Mouse (Mus musculus) midbrain, embryonic 16.5 days (tissue): ENCODE measurements at regions not wholly inside any gene's neighbourhood (a gene's known extent, or its start where the extent isn't known, plus 50 kb on each side); places are given as distances from the start of the nearest gene placed in this dataset.
"Not testable (repeated sequence)": the region's sequence is repeated elsewhere in the genome, so short reads cannot be mapped to it uniquely, and the experiment has no call there.

Experiments
- ATAC-seq: fragments of 200-750 bp; cut with Nextera tagmentation; 2 replicates; pipeline ENCODE4 v1.8.0; 2017; ENCODE audit warnings: moderate TSS enrichment
- H3K27ac ChIP-seq: fragments of 300-500 bp; sonication (generic); 2 replicates; pipeline ENCODE4 v1.5.1; 2014; ENCODE audit warnings: mild to moderate bottlenecking, low read length, mixed read lengths
- H3K27me3 ChIP-seq: fragments of 300-500 bp; sonication (generic); 2 replicates; pipeline ENCODE4 v1.6.1; 2014; ENCODE audit warnings: low read depth, low read length, mixed read lengths; ENCODE audit not compliant: control insufficient read depth, insufficient read depth
- H3K36me3 ChIP-seq: fragments of 300-500 bp; sonication (generic); 2 replicates; pipeline ENCODE4 v1.6.1; 2014; ENCODE audit warnings: mild to moderate bottlenecking, low read length, moderate library complexity, mixed read lengths; ENCODE audit not compliant: control insufficient read depth, insufficient read depth
- H3K4me1 ChIP-seq: fragments of 300-500 bp; sonication (generic); 2 replicates; pipeline ENCODE4 v1.6.1; 2014; ENCODE audit warnings: mild to moderate bottlenecking, low read length, mixed read lengths; ENCODE audit not compliant: control insufficient read depth, insufficient read depth
- H3K4me2 ChIP-seq: fragments of 300-500 bp; sonication (generic); 2 replicates; pipeline ENCODE4 v1.6.1; 2014; ENCODE audit warnings: mild to moderate bottlenecking, low read length, mixed read lengths
- H3K4me3 ChIP-seq: fragments of 300-500 bp; sonication (generic); 2 replicates; pipeline ENCODE4 v1.5.1; 2014; ENCODE audit warnings: low read depth, mild to moderate bottlenecking, low read length, moderate library complexity, mixed read lengths
- H3K9ac ChIP-seq: fragments of 300-500 bp; sonication (generic); 2 replicates; pipeline ENCODE4 v1.6.1; 2014; ENCODE audit warnings: low read depth, low read length, mixed read lengths
- H3K9me3 ChIP-seq: fragments of 300-500 bp; sonication (generic); replicated peaks from 2 replicates; pipeline ENCODE4 v1.6.1; 2014; ENCODE audit warnings: mild to moderate bottlenecking, low read length, mixed read lengths; ENCODE audit not compliant: control insufficient read depth, poor library complexity, severe bottlenecking
- WGBS: fragments of 180-500 bp; shearing (Covaris S2); extraction: QIAGEN DNeasy Blood & Tissue Kit; methylation state at CpG from one replicate; pipeline ENCODE4 v1.1.7; 2014; 5-methylcytosine and 5-hydroxymethylcytosine counted together

GRCm38 (mm10) chr14:114332662-114333061 lies 759.4 kb upstream of the Gpc5 start:
- 77% methylated on average over 6 of the region's 6 CpGs for WGBS

GRCm38 (mm10) chr14:114349345-114349744 lies 742.7 kb upstream of the Gpc5 start:
- Histone ChIP-seq H3K9me3 (no peaks in the 10 kb centered on the region), H3K27me3 (no peaks in the 10 kb centered on the region), H3K36me3 (no peaks in the 10 kb centered on the region), H3K4me2 (no peak overlapping the region), H3K9ac (no peak overlapping the region), H3K4me3 (no peak overlapping the region), H3K27ac (no peak overlapping the region), H3K4me1 (no peaks in the 10 kb centered on the region)
- WGBS, result 72% methylated on average over 6 of the region's 6 CpGs
- ATAC-seq, result no peak

More at GRCm38 (mm10) chr14:114332662-114333061, 759.4 kb upstream of the Gpc5 start:
- Histone ChIP-seq H3K27me3 (no peaks in the 10 kb centered on the region), H3K9me3 (no peaks in the 10 kb centered on the region), H3K9ac (no peak overlapping the region), H3K36me3 (no peaks in the 10 kb centered on the region), H3K4me3 (no peak overlapping the region), H3K27ac (no peak overlapping the region), H3K4me2 (no peak overlapping the region), H3K4me1 (no peaks in the 10 kb centered on the region)
- ATAC-seq, result 0 out of 2 replicates have a peak, but pooled peaks have one; percentile 17

- not testable (repeated sequence) for H3K4me1 ChIP-seq, H3K27me3 ChIP-seq, H3K9ac ChIP-seq, H3K27ac ChIP-seq, H3K36me3 ChIP-seq, H3K4me2 ChIP-seq, ATAC-seq, H3K4me3 ChIP-seq, H3K9me3 ChIP-seq
- 83% methylated on average over 6 of the region's 11 CpGs for WGBS
Observed at GRCm38 (mm10) chr14:114349816-114350215, 742.2 kb upstream of the Gpc5 start.

- Histone ChIP-seq H3K36me3 (no peaks in the 10 kb centered on the region), H3K27me3 (no peaks in the 10 kb centered on the region)
Observed at GRCm38 (mm10) chr14:114352307-114352706, 739.7 kb upstream of the Gpc5 start.

GRCm38 (mm10) chr14:114374847-114375246 lies 717.2 kb upstream of the Gpc5 start:
- no peak overlapping the region for H3K4me3 ChIP-seq
- H3K9ac ChIP-seq, result no peak overlapping the region
- 95% methylated on average over 3 of the region's 3 CpGs for WGBS
- no peaks in the 10 kb centered on the region for H3K9me3 ChIP-seq
- no peaks in the 10 kb centered on the region for H3K36me3 ChIP-seq
- H3K27me3 ChIP-seq, result no peaks in the 10 kb centered on the region
- ATAC-seq, result no peak
- H3K4me2 ChIP-seq, result no peak overlapping the region
- H3K27ac ChIP-seq, result no peak overlapping the region
- H3K4me1 ChIP-seq, result no peaks in the 10 kb centered on the region

More at GRCm38 (mm10) chr14:114352307-114352706, 739.7 kb upstream of the Gpc5 start:
- no peaks in the 10 kb centered on the region for H3K4me1 ChIP-seq
- H3K4me3 ChIP-seq, result no peak overlapping the region
- H3K9me3 ChIP-seq, result no peaks in the 10 kb centered on the region
- no peak overlapping the region for H3K27ac ChIP-seq
- 98% methylated on average over 5 of the region's 5 CpGs for WGBS
- no peak for ATAC-seq
- no peak overlapping the region for H3K9ac ChIP-seq
- no peak overlapping the region for H3K4me2 ChIP-seq

GRCm38 (mm10) chr14:114398861-114399557 lies 693.0 kb upstream of the Gpc5 start:
- Histone ChIP-seq H3K27me3 (no peaks in the 10 kb centered on the region), H3K4me2 (no peak overlapping the region), H3K36me3 (no peaks in the 10 kb centered on the region), H3K4me1 (no peaks in the 10 kb centered on the region), H3K27ac (no peak overlapping the region), H3K9ac (no peak overlapping the region), H3K9me3 (no peaks in the 10 kb centered on the region), H3K4me3 (no peak overlapping the region)
- no peak for ATAC-seq
- WGBS, result 79% methylated on average over 3 of the region's 3 CpGs

GRCm38 (mm10) chr14:114418851-114419250 lies 673.2 kb upstream of the Gpc5 start:
- no peaks in the 10 kb centered on the region for H3K4me1 ChIP-seq
- WGBS, result 93% methylated on average over 3 of the region's 3 CpGs
- ATAC-seq, result no peak

GRCm38 (mm10) chr14:114425475-114425874 lies 666.5 kb upstream of the Gpc5 start:
- no peak for ATAC-seq
- WGBS, result 84% methylated on average over 2 of the region's 2 CpGs
- Histone ChIP-seq H3K27ac (no peak overlapping the region), H3K4me1 (no peaks in the 10 kb centered on the region), H3K27me3 (no peaks in the 10 kb centered on the region), H3K9ac (no peak overlapping the region), H3K4me3 (no peak overlapping the region), H3K36me3 (no peaks in the 10 kb centered on the region), H3K9me3 (no peaks in the 10 kb centered on the region), H3K4me2 (no peak overlapping the region)

More at GRCm38 (mm10) chr14:114418851-114419250, 673.2 kb upstream of the Gpc5 start:
- Histone ChIP-seq H3K4me2 (no peak overlapping the region), H3K36me3 (no peaks in the 10 kb centered on the region), H3K27ac (no peak overlapping the region), H3K27me3 (no peaks in the 10 kb centered on the region), H3K4me3 (no peak overlapping the region), H3K9ac (no peak overlapping the region), H3K9me3 (no peaks in the 10 kb centered on the region)
